Mouse (Mus musculus) limb, embryonic 14.5 days (tissue): ENCODE data around the gene Ap2a1. TPM values are rescaled to one million over a fixed set of nuclear protein-coding genes. Genes with fewer than 3 reads are reported as not detected.
A peak's percentile ranks its signal among the peaks of the same experiment; 100 is the strongest.

Experiments used
- ATAC-seq: fragments of 200-750 bp; cut with Nextera tagmentation; 2 replicates; pipeline ENCODE4 v1.8.0; 2017; ENCODE audit warnings: low read depth, moderate number of reproducible peaks, moderate TSS enrichment; ENCODE audit not compliant: low FRiP score
- DNase-seq: peaks from one replicate; pipeline ENCODE4 v3.0.0-alpha.2; 2015; ENCODE audit warnings: low spot score
- H3K27ac ChIP-seq: fragments of 300-500 bp; sonication (generic); replicated peaks from 2 replicates; pipeline ENCODE4 v1.5.1; 2014; ENCODE audit warnings: low read depth, mild to moderate bottlenecking, low read length, moderate library complexity, mixed read lengths
- H3K27me3 ChIP-seq: fragments of 300-500 bp; sonication (generic); 2 replicates; pipeline ENCODE4 v1.6.1; 2014; ENCODE audit warnings: low read length, mixed read lengths; ENCODE audit not compliant: control insufficient read depth, insufficient read depth
- H3K36me3 ChIP-seq: fragments of 300-500 bp; sonication (generic); 2 replicates; pipeline ENCODE4 v1.6.1; 2014; ENCODE audit warnings: mild to moderate bottlenecking, low read length, moderate library complexity, mixed read lengths; ENCODE audit not compliant: control insufficient read depth, insufficient read depth
- H3K4me1 ChIP-seq: fragments of 300-500 bp; sonication (generic); 2 replicates; pipeline ENCODE4 v1.6.1; 2014; ENCODE audit warnings: antibody characterized with exemption, low read length, mixed read lengths; ENCODE audit not compliant: control insufficient read depth, insufficient read depth
- H3K4me2 ChIP-seq: fragments of 300-500 bp; sonication (generic); replicated peaks from 2 replicates; pipeline ENCODE4 v1.6.1; 2014; ENCODE audit warnings: low read depth, mild to moderate bottlenecking, low read length, moderate library complexity; ENCODE audit not compliant: severe bottlenecking
- H3K4me3 ChIP-seq: fragments of 300-500 bp; sonication (generic); replicated peaks from 2 replicates; pipeline ENCODE4 v1.5.1; 2014; ENCODE audit warnings: low read length
- H3K9ac ChIP-seq: fragments of 300-500 bp; sonication (generic); 2 replicates; pipeline ENCODE4 v1.6.1; 2014; ENCODE audit warnings: mild to moderate bottlenecking, low read depth, low read length, moderate library complexity; ENCODE audit not compliant: severe bottlenecking
- H3K9me3 ChIP-seq: fragments of 300-500 bp; sonication (generic); 2 replicates; pipeline ENCODE4 v1.6.1; 2016; ENCODE audit warnings: low read length; ENCODE audit not compliant: control insufficient read depth
- POLR2A ChIP-seq: fragments of 200-500 bp; IDR thresholded peaks from 2 replicates; pipeline ENCODE4 v1.8.0; 2012; ENCODE audit warnings: inconsistent platforms, mild to moderate bottlenecking, moderate library complexity, borderline replicate concordance; ENCODE audit not compliant: insufficient read depth, insufficient read length; ENCODE audit errors: extremely low read depth
- WGBS: fragments of 180-500 bp; shearing (Covaris S2); extraction: QIAGEN DNeasy Blood & Tissue Kit; methylation state at CpG from one replicate; pipeline ENCODE4 v1.1.7; 2014; 5-methylcytosine and 5-hydroxymethylcytosine counted together
- polyA plus RNA-seq, 2 experiments: library from polyadenylated mRNA; depleted of rRNA in 1 of 2; stranded (reverse) in 1 of 2; unstranded in 1 of 2; fragments of >200 nt; fragmentation: Nextera tagmentation in 1 of 2; extraction: Ambion mirVana in 1 of 2; gene quantifications; 2 replicates each; pipeline versions ENCODE4 v1.2.1 to v1.2.3; 2012 to 2014

Ap2a1 gene
- polyA plus RNA-seq, 2 experiments = 75.7 to 113 TPM

DNA sequence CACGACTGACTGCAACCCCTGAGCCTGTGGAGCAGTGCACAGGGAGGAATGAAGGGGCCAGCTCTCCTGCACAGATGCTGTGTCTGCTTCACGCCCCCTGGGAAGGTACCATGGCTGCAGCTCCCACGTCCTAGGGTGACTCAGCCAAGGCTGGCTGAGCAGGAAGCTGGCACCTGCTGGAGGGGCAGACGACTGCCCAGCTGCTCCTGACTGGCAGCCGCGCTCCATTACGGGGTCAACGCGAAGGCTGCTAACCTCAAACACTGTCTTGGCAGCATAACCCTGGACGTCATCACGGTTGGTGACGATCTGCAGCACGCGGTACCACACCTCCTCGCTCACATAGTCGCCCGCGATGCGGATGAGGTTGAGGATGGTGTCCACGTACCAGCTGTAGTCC, 23.9 kb downstream of the Ap2a1 start:
- H3K27me3 ChIP-seq = no peaks in the 10 kb centered on the region
- no peak for TF ChIP-seq POLR2A
- H3K4me2 ChIP-seq = no peak overlapping the region
- no peak overlapping the region for H3K27ac ChIP-seq
- H3K9me3 ChIP-seq = no peaks in the 10 kb centered on the region
- DNase-seq = no peak
- H3K9ac ChIP-seq = no peak overlapping the region
- no peak overlapping the region for H3K4me3 ChIP-seq
- ATAC-seq = no peak
- peaks cover 97% of the 10 kb centered on the region for H3K36me3 ChIP-seq
- H3K4me1 ChIP-seq = peaks cover 5% of the 10 kb centered on the region
- 91% methylated on average over 20 of the region's 20 CpGs for WGBS

DNA sequence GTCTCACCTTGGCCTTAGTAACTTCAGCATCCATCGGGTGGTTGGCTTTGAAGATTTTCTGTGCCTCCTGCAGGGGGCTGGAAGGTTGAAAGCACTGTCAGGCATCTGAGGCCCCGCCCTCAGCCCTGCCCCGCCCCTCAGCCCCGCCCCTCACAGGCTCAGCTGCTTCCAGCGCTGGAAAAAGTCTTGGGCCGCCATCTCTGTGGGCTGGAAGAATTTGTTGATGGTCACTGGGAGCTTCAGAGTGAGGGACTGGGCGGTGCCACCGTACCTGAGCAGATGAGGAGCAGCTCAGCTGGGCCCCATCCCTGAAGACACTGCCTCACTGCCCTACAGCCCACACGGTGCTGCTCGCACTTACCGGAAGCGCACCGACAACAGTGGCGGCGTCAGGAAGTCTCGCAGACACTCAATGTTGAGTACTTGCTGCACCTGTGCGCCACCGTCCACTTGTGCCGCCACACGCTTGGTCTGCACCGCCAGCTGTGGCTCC, 28.0 kb downstream of the Ap2a1 start:
- peak overlapping the region; percentile 41; the same call in 1 of the 2 replicates for H3K9ac ChIP-seq
- H3K4me2 ChIP-seq = peak overlapping the region; percentile 49
- DNase-seq (peak; percentile 75), ATAC-seq (peak; percentile 54; the same call in 1 of the 2 replicates)
- peaks cover 75% of the 10 kb centered on the region for H3K36me3 ChIP-seq
- H3K9me3 ChIP-seq = no peaks in the 10 kb centered on the region
- H3K27me3 ChIP-seq = no peaks in the 10 kb centered on the region
- 11% methylated on average over 20 of the region's 21 CpGs for WGBS
- 0 out of 2 replicates have a peak overlapping the region, but pooled peaks have one; percentile 33 for H3K27ac ChIP-seq
- no peak for TF ChIP-seq POLR2A
- peaks cover 14% of the 10 kb centered on the region for H3K4me1 ChIP-seq
- H3K4me3 ChIP-seq = peak overlapping the region; percentile 21

DNA sequence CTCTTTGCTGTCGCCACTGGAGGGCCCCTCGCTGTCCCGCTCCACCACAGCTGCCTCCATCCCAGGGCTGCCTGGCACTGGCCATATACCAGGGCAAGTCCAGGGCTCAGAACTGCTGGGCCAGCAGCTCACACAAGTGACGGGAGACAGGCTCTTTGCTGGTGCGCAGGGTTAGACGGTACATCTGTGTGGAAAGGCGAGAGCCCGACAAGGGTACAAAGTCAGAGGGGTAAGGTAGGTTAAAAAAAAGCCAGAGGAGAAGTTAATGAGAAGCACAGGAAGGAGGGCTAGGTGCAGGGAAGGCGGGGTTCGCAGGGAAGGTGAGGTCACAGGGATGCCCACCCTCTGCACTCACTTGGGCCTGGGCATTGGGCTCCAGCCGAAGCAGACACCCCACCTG, 28.7 kb downstream of the Ap2a1 start:
- Histone ChIP-seq H3K27me3 (no peaks in the 10 kb centered on the region), H3K27ac (no peak overlapping the region), H3K4me3 (no peak overlapping the region), H3K9ac (no peak overlapping the region), H3K36me3 (peaks cover 69% of the 10 kb centered on the region), H3K4me1 (peaks cover 14% of the 10 kb centered on the region), H3K4me2 (no peak overlapping the region), H3K9me3 (no peaks in the 10 kb centered on the region)
- 85% methylated on average over 11 of the region's 11 CpGs for WGBS
- ATAC-seq = no peak
- DNase-seq = no peak
- no peak for TF ChIP-seq POLR2A

DNA sequence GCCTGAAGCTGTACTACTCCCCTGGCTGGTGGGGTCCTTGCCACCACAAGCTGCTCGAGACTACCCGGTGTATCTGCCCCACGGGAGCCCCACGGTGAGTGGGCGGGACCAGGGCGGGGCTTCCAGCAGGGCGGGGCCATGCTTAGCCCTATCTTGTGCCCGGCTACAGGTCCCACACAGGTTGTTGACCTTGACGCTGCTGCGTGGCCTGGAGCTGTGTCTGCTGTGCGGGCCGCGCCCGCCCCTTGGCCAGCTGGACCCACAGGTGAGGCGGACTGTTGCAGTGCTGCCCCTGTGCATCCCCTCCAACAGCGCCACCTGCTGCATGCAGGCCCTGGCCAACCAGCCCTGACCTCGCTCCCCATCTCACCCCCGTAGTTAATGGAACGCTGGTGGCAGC, 30.7 kb downstream of the Ap2a1 start:
- Histone ChIP-seq H3K4me1 (peaks cover 19% of the 10 kb centered on the region), H3K36me3 (peaks cover 48% of the 10 kb centered on the region), H3K27me3 (no peaks in the 10 kb centered on the region), H3K9ac (no peak overlapping the region), H3K9me3 (no peaks in the 10 kb centered on the region), H3K4me2 (no peak overlapping the region), H3K27ac (no peak overlapping the region), H3K4me3 (no peak overlapping the region)
- no peak for TF ChIP-seq POLR2A
- 35% methylated on average over 18 of the region's 19 CpGs for WGBS
- ATAC-seq = no peak
- DNase-seq = no peak

DNA sequence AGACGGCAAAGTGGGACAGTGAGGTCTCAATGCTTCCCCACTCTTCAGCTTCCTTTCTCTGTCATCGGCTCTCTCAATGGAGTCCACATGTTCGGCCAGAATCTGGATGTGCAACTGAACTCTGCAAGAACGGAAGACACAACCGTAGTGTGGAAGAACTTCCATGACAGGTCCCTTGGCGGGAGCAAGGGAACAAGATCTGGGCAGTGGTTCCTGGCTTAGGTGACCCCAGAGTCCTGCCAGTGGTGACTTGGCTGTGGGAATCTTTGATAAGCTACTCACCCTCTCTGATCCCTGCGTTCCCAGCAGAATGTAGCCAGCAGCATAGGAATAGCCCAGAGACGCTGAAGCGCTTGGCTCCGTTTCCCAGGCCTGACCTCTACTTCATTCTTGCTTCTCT, 32.8 kb downstream of the Ap2a1 start:
- peak overlapping the region; percentile 57 for H3K4me3 ChIP-seq
- peak overlapping the region; percentile 52 for H3K4me2 ChIP-seq
- DNase-seq (no peak), ATAC-seq (no peak)
- H3K27ac ChIP-seq = peak overlapping the region; percentile 87; the same call in 1 of the 2 replicates
- no peaks in the 10 kb centered on the region for H3K27me3 ChIP-seq
- 39% methylated on average over 10 of the region's 10 CpGs for WGBS
- no peaks in the 10 kb centered on the region for H3K9me3 ChIP-seq
- TF ChIP-seq POLR2A = no peak
- H3K4me1 ChIP-seq = peaks cover 23% of the 10 kb centered on the region
- peaks cover 28% of the 10 kb centered on the region for H3K36me3 ChIP-seq
- peak overlapping the region; percentile 67 for H3K9ac ChIP-seq
